Mouse (Mus musculus): ENCODE results near the gene Retreg3.
A peak's percentile ranks its signal among the peaks of the same experiment; 100 is the strongest.

Gene Retreg3

DNA sequence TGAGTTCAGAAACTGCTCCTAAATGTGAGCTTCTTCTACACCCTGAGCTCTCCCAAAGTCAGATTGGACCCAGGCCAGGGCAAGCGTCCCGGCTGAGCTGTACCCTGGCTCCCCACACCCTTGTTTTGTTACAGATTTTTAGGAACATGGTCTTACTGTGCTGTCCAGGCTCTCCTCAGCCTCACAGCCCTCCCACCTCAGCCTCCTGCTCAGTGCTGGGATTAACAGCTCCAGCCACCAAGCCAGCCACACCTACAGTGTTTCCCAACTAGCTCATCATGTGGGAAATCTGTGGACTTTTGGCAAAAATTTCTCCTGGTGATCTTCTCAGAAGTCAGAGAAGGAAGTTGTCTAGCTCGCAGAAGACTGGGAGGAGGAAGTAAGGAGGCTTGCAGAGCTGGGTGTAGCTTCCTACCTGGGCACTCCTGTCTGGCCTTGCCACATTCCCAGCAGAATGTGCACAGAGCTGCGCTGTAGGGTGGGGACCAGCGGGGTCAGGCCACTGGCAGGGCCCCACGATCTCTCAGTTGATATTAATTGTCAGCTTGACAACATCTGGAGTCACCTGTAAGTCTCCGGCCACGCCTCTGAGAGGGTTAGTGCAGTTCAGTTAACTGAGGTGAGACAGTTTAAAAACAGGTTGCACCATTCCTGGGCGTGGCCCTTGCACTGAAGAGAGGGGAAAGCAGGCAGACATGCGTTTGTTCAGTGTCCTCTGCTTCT is 66.8 kb downstream of the Retreg3 start:
- no peak for DNase-seq (ENCODE audit: low spot score)

DNA sequence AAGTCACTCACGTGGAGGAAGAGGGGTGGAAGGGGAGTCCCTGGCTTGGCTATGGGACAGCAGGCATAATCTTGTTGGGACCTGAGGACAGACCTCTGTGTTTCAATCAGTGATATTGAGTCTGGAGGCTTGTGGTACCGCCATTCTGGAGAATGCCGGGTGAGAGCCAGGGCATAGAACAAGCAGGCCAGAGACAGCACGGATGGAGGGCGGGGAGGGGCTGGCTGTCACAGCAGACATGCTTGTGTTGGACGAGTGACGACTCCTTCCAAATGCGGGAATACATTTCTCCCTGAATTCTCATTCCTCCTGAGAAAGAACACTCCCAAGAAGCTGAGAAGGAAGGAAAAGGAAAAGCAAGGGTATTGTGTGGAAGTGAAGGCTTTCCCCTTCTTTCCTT is 68.1 kb downstream of the Retreg3 start:
- no peak for DNase-seq (ENCODE audit: low spot score)

DNA sequence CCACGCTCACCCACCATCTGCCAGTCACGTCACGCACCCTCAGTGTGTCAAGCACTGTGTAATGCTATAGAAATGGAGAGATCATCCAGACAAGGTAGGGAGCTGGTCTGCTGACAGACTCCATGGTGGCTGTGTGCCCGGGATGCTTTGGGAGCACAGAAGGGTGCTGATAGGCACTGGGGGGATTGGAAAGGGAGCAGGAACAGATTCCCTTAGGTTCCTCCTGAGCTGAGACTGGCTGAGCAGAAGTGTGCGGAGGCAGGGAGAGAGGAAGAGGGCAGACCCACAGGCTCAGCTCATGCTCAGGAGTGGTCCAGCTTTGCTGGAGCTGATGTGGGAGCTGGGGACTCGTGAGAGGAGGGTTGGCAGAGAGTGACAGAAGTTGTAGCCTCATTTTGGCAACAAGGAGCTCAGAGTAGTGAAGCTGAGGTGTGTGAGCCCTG is 68.6 kb downstream of the Retreg3 start:
- DNase-seq (ENCODE audit: low spot score), result peak; percentile 36

DNA sequence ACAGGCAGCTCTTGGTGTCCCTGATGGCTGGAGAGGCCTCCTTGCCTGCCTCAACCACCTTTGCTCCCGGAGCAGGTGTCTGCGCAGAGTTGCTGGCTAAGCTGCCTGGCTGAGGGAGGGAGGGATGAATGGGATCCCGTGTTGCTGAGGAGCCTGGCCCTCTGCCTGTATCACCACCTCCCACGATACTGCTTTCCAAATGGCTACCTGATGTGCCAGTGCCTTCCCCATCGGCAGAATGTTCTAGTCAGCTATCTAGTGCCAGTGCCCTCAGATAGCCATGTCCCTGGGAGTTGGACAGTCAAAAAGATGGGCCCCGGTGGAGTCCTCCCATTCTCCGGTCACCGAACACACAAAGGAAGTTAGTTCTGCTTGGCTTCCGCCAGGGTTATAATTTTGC is 69.3 kb downstream of the Retreg3 start:
- DNase-seq (ENCODE audit: low spot score), result no peak

DNA sequence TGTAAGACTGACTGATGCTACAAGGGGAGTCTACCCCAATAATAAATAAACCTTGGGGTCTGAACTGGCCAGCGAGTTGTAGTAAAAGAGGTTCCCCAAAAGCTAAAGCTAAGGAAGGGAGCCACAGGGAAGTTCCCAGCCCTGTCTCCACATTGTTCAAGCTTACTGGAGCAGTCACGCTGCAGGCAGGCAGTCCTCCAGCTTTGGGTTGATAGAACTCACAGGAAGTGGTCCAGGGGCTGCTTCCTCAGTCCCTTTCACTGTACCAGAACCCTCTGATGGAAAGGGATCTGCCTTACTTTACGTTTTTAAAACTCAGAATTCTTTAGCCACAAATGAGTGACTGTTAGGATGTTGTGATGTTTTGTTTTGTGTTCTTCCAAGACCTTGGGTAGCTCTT is 72.2 kb downstream of the Retreg3 start:
- DNase-seq (ENCODE audit: low spot score), result no peak

DNA sequence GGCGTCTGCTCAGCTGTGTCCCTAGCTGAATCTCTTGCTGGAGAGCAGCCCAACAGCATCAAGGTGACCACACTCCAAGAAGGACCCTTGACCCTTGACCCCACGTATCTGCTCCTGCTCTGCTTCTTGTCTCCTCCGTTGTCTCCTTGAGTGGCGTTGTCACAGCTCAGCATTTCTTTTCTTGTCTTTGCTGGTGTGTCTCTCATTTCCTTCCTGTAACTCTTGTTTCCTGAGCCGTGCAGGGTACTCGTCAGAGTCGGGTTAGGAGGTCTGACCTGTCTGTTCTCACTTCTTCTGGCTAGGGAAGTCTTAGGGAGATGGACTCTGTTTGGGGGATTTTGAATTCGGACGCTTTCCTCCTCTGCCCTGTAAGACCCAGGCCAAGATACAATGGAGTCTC is 73.3 kb downstream of the Retreg3 start:
- DNase-seq (ENCODE audit: low spot score), result no peak

All from MN1 (cell line).